Mouse (Mus musculus) common myeloid progenitor, adult 5-6 weeks (primary cell): ENCODE measurements at regions not wholly inside any gene's neighbourhood (a gene's known extent, or its start where the extent isn't known, plus 50 kb on each side); places are given as distances from the start of the nearest gene placed in this dataset.
A peak's percentile ranks its signal among the peaks of the same experiment; 100 is the strongest.

ENCODE experiments used
- ATAC-seq: replicated peaks from 2 replicates; pipeline ENCODE4 v1.8.0; 2016; ENCODE audit warnings: low read depth, mild to moderate bottlenecking, moderate TSS enrichment, inconsistent platforms; ENCODE audit not compliant: poor library complexity, severe bottlenecking

DNA sequence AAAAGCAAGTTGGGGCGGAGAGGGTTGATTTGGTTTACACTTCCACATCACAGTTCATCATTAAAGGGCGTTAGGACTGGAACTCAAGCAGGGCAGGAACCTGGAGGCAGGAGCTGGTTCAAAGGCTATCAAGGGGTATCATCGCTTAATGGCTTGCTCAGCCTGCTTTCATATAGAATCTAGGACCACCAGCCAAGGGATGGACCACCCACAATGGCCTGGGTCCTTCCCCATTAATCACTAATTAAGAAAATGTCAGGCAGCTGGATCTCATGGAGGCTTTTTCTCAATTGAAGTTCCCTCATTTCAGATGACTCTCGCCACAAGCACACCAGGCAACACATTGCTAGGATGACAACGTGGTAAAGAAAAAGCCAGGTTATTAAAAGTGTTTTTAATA is 150.4 kb downstream of the Dad1 start:
- ATAC-seq, result no peak

DNA sequence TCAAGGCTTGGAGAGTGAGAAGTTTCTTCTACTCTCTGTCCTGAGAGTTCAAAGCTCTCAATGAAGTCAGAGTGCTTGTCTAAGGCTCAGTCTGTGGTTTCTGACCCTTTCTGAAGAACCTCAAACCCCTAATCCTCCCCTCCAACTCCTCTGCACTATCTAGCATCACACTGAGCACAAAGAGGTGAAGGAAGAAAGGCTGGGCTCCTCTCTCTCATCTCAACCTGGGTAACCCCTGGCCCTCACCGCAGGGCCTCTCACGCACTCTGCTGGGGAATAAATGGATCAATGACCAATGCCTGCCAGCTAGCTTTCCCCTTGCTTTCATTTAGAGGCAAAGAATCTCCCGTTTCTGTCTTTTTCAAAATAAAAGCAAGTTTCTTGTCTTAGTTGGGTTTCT is 150.8 kb downstream of the Dad1 start:
- ATAC-seq, result no peak

DNA sequence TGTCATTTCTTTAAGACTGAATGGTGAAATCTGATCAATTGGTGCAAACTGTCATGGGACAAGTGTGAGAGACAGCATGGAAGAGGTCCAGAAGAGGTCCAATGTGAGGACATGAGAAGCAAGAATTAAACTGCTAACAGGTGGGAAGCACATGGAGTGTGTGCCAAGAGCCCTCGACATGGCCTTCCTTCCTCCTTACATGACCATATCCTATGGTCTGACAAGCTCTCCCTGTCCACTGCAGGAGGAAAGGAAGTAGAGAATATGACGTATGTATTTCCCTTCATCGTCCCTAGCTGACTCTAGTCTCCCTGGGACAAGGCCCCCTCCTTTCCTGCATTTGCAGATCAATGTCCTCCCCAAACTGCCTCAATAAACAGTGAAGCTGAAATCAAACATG is 152.1 kb downstream of the Dad1 start:
- ATAC-seq, result no peak

DNA sequence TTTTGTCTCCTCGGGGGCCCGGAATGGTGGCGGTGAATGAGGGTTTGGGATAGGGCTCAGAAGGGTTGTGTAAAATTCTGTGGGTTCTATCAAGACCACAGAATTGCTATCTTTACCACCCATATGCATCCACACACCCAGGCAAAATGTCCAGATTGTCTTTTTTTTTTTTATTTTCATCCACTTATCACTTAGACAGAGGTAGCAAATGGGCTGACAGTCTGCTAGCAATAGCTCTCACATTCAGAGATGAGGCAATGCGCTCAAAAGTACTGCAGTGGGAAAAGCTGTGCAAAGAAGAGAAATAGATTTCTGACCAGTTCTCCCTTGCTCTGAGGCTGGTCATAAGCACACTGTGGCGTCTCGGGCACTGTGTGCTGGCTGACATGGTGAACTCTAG is 154.5 kb downstream of the Dad1 start:
- ATAC-seq, result peak; percentile 65

DNA sequence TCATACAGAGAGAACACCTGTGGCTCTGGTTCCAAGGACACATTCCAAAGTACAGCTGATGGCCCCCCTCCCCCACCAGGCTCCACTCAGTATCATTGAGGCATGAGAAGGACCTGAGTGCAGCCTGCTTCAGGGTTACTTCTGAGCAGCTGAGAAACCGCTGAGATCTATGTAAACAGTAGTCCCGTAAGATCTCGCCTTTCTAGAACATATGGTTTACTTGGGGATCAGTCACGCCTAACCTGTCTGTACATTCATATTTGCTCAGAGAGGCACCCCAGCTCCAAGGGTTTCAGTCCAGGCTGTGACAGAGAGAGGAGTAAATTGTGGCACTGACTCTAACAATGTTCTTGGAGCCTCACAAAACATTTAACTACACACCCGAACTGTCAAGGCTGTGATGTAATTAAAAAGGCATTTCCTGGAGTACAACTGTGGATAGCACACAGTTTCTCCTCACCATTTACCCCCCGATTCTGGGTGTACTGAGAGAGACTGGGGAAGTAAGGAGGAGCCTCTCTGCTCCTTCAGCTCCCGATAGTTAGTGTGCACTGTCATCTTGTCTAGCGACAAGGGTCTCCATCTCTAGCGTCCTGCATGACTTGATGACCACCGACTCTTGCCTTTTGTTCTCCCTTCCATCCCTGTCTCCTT is 155.7 kb downstream of the Dad1 start:
- no peak for ATAC-seq

DNA sequence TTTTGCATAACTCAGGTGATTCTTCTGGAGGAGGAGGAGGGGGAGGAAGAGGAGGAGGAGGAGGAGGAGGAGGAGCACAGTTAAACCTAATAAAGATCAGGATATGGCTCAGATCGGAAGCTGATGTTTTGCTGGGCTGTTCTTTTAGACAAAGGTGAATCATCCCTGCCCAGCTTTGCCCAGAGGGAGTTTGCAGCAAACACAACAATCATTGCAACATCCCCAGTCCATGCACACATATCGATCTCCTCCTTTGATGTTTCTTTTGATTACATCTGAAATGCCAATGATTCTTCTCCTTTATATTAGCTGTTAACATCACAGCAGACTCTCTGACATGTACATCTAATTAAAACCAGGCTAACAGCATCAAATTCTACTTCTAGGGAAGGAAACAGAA is 156.9 kb downstream of the Dad1 start:
- ATAC-seq, result no peak

DNA sequence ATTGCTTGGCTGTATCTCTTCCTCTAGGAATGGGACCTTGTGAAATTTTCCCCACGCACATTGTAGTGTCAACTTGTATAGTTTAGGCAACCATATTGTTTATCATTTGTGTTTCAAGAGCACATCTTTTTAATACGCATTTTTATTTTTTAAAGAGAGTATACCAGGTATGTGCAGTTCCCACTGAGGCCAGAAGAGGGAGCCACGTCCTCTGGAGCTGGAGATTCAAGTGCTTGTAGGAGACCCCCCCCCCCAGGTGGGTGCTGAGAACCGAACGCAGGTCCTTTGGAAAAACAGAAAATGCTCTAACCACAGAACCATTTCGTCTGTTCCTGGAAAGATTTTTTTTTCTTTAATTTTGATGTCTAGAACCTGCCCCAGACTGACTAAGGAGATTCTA is 161.5 kb downstream of the Dad1 start:
- ATAC-seq, result no peak

DNA sequence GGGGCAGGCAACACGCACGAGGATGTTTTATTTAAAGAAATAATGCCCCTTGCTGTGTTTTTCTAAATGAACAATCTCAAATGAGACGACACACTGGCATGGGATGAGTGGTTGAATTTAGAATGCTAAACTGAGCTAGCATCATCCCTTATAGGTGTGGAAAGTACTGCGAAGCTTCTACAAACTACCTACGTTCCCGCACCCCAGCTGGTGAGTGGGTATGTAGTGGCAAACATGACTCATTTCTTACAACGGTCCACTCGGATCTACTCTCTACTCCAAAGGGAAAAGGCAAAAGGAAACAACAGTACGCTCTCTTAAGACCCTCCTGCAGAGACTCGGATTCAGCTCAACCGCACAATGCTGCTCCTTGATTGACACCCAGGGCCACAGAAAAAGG is 167.2 kb downstream of the Dad1 start:
- ATAC-seq, result no peak

DNA sequence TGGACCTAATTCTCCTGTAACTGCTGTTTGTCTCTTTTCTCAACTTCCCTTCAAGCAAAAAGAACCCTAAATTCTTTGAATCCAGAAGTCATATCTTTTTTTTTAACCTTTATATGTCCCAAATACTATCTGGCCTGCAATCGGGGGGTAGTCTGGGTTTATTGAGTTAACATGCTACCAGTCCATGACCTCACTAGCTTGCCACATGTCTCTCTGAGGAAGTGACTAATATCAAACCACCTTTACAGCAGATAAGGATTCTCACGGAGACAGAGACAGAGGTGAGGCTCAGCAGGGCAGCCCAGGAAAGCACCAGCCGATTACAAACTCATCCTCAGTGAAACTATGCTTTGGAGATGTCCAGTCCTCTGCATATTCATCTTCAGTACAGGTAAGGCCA is 179.2 kb downstream of the Dad1 start:
- ATAC-seq, result no peak

DNA sequence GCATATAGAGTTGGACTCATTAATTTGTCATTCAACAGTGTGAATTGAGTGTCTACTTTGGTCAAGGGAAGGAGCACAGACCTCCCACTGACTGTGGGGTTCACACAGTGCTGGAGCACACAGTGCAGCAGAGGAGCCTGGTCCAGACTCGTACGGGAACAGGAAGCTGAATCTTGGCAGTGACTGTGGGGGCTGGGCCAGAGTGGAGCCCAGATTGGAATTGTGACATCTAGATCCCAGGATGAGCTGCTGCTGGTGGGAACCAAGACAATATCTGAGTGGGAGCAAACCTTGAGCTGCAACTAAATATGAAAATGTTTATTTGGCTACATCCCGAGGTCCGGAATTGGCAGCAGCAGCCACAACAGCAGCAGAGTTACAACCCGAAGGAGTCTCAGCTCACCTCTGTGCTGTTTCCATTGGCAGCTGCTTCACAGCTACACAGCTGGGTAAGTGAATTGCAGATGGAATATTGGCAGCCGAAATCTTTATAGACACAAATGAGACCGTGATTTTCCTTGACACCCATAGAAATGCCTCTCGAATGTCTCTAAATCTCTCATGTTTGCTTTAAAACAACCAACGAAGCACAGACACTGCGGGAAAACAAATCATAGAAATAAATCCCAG is 181.5 kb downstream of the Dad1 start:
- no peak for ATAC-seq

DNA sequence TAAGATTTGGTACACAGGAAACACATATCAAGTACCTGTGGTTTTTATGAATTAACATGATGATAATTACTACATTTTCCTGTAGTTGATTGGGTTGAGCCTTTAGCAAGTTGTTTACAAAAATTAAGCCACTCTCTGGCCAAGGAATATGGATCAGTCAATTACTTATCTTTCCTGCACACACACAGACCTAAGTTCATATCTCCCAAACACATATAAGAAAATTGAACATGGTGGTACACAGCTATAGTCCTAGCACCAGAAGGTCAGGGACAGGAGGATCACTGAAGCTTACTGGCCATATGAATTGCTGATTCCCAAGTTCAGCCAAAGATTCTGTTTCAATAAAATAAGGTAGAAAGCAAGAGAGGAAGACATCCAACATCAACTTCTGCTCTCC is 183.7 kb downstream of the Dad1 start:
- no peak for ATAC-seq

DNA sequence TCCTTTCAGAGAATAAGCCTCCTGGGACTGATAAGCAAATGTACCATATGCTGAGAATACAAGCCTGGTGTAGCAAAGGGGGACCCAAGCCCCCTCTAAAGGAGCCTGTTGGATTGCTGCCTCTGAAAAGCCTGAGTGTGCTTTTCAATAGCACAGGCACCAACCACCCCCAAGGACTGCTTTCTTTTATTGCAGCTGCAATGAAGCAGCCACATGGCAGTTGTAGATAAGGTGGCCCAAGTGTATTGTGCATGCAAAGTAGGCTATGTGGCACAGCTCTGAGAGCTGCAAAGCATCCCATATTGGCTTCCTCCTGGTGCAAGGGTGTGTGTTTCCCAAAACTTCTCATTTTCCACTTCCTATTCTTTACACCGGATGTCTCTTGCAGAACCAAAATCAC is 185.2 kb downstream of the Dad1 start:
- ATAC-seq, result peak; percentile 36; the same call in 1 of the 2 replicates

DNA sequence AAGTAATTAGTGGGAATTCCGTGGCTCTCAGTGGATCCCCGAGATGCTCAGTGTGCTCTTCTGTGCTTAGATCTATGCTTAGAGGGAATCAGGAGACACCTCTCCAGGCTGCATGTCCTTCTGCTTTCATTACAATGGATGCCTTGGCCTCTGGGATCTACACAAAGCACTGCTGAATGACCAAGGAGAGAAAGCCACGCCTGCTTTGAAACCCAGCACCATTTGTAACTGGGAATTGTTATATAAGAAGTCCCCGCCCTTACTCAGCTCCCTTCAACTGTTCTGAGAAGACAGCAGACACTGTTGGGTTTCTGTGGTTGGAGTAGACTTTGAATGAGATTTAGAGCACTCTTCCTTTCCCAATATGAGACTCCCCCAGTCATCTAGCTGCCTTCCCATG is 188.4 kb downstream of the Dad1 start:
- ATAC-seq, result no peak

DNA sequence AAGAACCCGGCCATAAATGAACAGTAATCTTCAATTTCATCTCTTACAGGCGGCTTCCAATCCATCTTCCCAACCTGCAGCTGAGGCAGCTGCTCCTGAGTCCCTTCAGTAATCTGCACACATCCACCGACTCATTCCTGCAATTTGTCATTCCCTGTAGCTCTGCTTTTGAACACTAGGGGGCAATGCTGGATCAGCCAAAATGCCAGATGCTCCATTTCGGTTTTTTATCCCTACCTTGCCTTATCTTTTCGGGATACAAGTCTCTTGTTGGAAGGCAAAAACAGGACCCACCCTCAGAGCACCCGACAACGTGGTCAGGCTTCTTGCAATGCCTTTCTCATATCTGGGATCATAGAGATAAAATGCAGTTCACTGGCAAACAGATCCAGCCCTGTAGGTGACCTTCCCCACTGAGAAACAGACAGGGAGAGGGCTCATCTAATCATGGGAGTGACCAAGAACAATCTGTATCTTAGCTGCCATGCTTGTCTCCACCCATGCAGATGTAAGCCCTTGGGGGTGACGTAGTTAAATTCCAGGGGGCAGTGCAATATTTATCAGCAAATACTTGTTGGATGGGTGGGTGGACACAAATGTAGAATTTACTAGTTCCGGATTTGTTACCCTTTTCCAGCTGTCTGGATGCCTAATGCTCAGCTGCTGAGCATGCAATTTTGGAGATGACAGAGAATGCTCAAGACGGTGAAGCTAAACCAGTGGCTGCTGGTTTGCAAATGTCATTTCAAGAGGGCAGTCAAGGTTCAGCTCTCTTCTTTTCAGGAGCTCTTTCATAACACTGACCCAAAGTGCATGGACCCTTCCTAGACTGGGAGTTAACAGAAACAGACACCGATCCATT is 189.1 kb downstream of the Dad1 start:
- 0 out of 2 replicates have a peak, but pooled peaks have one; percentile 20 for ATAC-seq

DNA sequence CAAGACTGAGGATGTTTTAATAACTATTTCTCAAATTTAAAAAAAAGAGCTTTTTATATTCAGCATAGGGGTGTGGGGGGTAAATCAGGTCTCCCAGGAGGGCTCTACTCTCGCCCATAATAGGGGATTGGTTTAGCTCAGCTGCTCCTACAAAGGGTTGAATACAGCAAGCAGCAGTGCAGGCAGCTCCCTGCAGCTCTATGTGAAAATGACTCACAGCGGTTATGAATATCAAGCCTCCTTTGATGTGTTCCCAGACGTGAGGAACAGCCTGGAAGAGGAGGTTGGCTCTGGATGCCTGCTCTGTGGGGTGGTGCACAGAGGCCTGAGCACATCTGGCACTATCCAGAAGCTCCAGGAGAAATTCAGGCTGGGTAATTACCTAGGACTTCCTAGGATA is 192.3 kb downstream of the Dad1 start:
- no peak for ATAC-seq

DNA sequence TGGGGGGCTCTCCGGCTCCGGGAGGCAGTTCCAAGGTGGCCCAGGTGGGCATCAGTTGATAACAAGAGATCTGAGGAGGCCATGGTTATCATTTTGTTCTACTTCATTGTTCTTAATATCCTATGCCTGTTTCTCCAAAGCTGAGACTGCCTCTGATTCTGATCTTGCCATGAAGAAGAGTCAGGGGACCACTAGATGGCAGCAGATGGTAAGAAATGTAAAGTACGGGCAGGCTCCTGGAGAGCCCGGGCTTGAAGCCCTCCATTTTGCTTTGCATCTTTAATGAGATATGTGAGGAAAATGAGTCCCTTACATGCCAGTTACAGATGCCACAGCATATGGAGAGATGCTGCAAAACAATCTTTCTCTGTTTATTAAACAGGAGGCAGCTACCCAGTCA is 194.1 kb downstream of the Dad1 start:
- peak; percentile 90 for ATAC-seq

DNA sequence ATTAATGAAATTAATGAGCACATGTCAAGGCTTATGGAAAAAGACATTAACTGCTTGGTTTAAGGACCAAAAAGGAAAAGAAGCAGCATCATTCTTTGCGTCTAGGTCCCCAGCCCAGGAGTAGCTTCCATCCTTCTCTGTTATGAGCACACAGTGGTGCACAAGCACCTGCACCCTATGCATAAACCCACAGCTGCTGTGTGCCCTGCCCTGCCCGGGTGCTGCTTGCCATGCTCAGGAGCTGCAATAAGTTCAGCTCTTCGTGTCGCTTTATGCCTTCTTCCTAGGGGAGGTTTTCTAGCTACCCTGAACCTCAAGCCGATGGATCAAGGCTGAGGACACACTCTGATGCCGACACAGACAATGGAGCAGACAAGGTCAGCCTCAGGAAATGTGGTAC is 194.8 kb downstream of the Dad1 start:
- ATAC-seq, result no peak

DNA sequence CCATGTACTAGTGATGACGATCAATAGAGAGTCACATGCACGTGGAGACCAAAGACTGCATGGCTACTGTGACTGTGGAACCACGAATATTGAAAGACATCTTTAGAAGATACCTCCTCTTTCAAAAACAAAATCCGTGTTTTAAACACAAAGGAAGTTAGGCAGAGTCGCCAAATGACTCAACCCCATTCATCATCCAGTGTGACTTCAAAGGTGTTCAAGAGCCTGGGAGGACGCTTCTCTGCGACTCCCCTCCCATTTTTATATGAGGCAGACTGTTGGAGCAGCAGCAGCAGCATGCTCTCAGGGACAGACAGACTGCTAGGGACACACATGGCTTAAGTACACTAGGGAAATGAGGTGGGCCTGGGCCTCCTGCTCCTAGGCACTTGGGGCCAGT is 197.2 kb downstream of the Dad1 start:
- ATAC-seq, result no peak

DNA sequence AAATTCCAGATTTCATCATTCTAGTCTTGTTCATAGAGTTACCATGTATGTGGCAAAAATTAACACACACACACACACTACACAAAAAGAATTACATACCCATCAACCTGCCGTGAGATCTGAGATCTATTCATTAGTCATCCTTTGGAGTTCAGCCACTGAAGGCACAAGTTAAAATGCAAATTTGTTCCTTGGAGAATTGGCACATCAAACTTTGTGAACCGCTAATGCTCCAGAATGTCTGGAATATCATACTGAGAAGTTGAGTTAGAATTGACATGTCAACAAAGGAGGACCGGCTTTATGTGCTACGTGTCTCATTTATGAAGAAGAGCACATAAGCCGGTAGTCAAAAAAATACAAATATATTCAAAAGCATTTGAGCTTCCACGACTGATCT is 198.5 kb downstream of the Dad1 start:
- no peak for ATAC-seq

DNA sequence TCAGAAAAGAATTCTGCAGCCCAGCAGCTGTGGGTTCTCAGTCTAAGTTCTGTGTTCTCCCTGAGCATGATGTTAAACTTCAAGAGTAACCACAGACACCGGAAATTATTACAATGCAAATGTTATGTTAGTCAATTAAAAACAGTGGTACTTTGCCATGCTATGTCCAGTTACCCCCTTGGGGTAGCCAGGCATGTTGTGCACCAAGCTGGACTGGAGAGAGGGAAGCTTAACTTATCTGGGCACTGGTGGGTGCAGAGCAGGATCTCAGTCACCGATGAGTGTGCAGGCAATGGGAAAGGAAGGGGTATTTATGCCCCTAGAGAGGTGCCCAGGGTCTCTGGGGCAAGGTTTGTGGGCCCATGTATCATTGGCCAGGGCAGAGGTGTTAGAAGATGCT is 211.6 kb downstream of the Dad1 start:
- no peak for ATAC-seq

DNA sequence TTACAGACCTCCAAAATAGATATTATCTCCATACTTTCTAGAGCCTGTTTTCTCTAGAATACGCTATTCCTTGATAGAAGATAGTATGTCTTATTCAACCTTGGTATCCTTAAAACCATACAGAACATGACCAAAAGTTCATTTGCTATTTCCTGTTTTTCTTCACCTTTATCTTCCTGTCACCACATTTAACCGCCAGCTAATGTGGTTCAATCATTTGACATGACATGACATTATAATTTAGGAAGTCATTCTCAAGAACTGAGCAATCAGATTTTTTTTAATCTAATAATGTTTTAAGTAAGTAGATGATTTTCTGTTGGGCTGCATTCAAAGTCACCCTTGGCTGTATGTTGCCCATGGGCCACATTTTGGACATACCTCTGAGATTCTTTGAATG is 213.3 kb downstream of the Dad1 start:
- ATAC-seq, result peak; percentile 60
